Mouse (Mus musculus): Measurements from ENCODE around the gene Sema5a. TPM values are rescaled to one million over a fixed set of nuclear protein-coding genes. Genes with fewer than 3 reads are reported as not detected.

The Sema5a gene
- total and polyA plus RNA-seq, 2 experiments from 2014 or later = 7.6 to 21.5 TPM

DNA sequence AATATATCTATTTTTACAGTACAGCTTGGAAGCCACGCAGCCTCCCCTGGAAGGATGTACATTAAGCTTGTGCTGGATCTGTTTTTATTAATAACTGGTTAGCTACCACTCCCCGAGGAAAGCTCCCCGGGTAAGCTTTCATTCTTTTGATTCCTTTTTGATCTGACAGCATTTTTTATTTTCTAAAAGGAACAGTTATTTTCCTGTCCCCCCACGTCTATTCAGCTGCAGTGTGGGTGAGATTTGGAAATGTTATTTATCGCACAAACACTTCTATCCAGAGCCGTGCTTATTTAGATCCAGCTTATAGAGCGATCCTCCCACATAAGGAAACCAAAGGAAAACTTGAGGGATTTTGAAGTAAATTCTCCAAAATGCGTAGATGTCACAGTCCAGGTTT lies 158.7 kb downstream of the Sema5a start:
- no peak overlapping the region for H3K27ac ChIP-seq (ENCODE audit: low read depth, low read length)
- no peak for TF ChIP-seq CTCF (IDR thresholded peaks at IDR 0.05; ENCODE audit: low read depth)
- H3K9ac ChIP-seq = no peak overlapping the region
- no peak overlapping the region for H3K4me3 ChIP-seq (ENCODE audit: low read depth, low read length)
- H3K27me3 ChIP-seq (ENCODE audit: insufficient read depth, low read length) = no peaks in the 10 kb centered on the region
- no peak overlapping the region for H3K4me2 ChIP-seq (ENCODE audit: low read depth)
- ATAC-seq (no peak), DNase-seq (no peak)
- no peaks in the 10 kb centered on the region for H3K4me1 ChIP-seq (ENCODE audit: insufficient read depth)
- H3K9me3 ChIP-seq (ENCODE audit: low read length) = no peaks in the 10 kb centered on the region
- WGBS = 69% methylated on average over 8 of the region's 8 CpGs
- no peaks in the 10 kb centered on the region for H3K36me3 ChIP-seq (ENCODE audit: insufficient read depth)

DNA sequence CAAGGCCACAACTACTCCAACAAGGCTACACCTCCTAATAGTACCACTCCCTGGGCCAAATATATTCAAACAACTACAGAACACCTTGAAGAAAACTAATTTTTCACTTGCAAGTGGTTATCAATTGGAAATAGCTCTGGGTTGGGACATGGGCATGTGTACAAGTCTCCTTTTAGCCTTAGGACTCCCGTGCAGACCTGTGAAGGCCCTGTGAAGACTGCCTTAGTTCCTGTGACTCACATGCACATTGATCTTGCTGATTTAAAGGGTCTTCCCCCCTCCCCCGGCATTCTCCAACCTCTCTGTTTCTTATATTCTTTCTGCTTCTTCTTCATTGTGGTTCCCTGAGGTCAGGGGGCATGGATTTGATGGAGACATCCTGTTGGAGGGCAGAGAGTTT lies 161.8 kb downstream of the Sema5a start:
- no peaks in the 10 kb centered on the region for H3K27me3 ChIP-seq (ENCODE audit: insufficient read depth, low read length)
- ATAC-seq = no peak
- no peak overlapping the region for H3K27ac ChIP-seq (ENCODE audit: low read depth, low read length)
- H3K4me3 ChIP-seq (ENCODE audit: low read depth, low read length) = no peak overlapping the region
- H3K4me1 ChIP-seq (ENCODE audit: insufficient read depth) = no peaks in the 10 kb centered on the region
- no peak for DNase-seq
- H3K9ac ChIP-seq = no peak overlapping the region
- H3K4me2 ChIP-seq (ENCODE audit: low read depth) = no peak overlapping the region
- 87% methylated on average over 2 of the region's 2 CpGs for WGBS
- H3K9me3 ChIP-seq (ENCODE audit: low read length) = no peaks in the 10 kb centered on the region
- no peaks in the 10 kb centered on the region for H3K36me3 ChIP-seq (ENCODE audit: insufficient read depth)
- no peak for TF ChIP-seq CTCF (IDR thresholded peaks at IDR 0.05; ENCODE audit: low read depth)

DNA sequence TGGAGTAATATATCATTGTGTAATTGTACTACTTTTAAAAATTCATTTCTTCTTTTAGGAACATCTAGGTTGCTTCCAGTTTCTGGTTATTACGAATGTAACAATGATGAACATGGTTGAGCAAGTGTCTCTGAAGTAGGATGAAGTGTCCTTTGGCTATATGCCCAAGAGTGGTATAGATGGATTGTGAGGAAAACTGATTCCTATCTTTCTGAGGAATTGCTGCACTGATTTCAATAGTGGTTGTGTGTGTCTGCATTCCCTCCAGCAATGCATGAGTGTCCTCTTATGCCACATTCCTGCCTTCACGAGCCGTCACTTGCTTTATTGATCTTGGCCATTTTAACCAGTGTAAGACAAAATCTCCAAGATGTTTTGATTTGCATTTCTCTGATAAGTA lies 163.2 kb downstream of the Sema5a start:
- ATAC-seq (no peak), DNase-seq (no peak)
- Histone ChIP-seq H3K27ac (ENCODE audit: low read depth, low read length) (no peak overlapping the region), H3K4me1 (ENCODE audit: insufficient read depth) (no peaks in the 10 kb centered on the region), H3K4me2 (ENCODE audit: low read depth) (no peak overlapping the region), H3K27me3 (ENCODE audit: insufficient read depth, low read length) (no peaks in the 10 kb centered on the region), H3K9ac (no peak overlapping the region), H3K9me3 (ENCODE audit: low read length) (no peaks in the 10 kb centered on the region), H3K36me3 (ENCODE audit: insufficient read depth) (no peaks in the 10 kb centered on the region), H3K4me3 (ENCODE audit: low read depth, low read length) (no peak overlapping the region)
- TF ChIP-seq CTCF (IDR thresholded peaks at IDR 0.05; ENCODE audit: low read depth) = no peak
- WGBS = 91% methylated on average over 3 of the region's 3 CpGs

DNA sequence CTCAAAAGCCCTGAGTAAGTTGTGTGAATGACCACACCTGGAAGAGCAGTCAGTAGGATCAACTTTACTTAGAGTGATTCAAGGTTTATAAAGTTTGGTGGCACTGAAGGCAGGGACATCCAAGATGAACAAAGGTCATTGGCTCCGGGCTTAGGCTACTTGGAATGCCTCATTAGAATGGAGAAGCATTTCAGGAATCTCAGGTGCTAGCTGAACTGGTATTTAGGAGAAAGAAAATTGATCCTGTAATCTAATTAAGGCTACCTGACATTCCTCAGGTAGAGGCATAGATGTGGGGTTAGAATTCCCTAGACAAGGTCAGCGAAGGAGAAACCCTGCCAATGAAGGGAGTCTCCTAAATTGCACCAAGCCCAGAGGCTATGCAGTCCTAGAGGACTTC lies 171.7 kb downstream of the Sema5a start:
- no peaks in the 10 kb centered on the region for H3K36me3 ChIP-seq (ENCODE audit: insufficient read depth)
- WGBS = 98% methylated on average over 2 of the region's 2 CpGs
- TF ChIP-seq CTCF (IDR thresholded peaks at IDR 0.05; ENCODE audit: low read depth) = no peak
- no peak overlapping the region for H3K9ac ChIP-seq
- no peaks in the 10 kb centered on the region for H3K27me3 ChIP-seq (ENCODE audit: insufficient read depth, low read length)
- ATAC-seq = no peak
- no peak overlapping the region for H3K4me2 ChIP-seq (ENCODE audit: low read depth)
- H3K9me3 ChIP-seq (ENCODE audit: low read length) = no peaks in the 10 kb centered on the region
- no peak overlapping the region for H3K27ac ChIP-seq (ENCODE audit: low read depth, low read length)
- H3K4me1 ChIP-seq (ENCODE audit: insufficient read depth) = no peaks in the 10 kb centered on the region
- no peak overlapping the region for H3K4me3 ChIP-seq (ENCODE audit: low read depth, low read length)
- no peak for DNase-seq

DNA sequence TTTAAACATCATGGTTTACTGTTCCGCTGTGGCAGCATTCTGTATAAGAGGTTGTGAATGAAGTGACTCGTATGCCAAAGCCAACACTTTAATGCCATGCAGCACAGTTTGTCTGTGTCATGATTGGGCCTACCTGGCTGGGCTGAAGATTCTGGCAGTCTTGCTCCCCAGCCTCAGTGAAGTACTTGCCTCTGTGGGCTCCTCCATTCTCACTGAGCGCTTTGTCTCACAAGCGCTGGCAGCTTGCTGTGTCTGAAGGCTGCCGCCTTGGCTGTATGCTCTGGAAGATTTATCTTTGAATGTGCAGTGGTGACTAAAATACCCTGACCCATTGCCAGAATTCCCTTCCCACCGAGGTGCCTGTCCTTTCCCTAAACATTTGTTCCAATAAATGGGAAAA lies 178.0 kb downstream of the Sema5a start:
- no peaks in the 10 kb centered on the region for H3K9me3 ChIP-seq (ENCODE audit: low read length)
- no peaks in the 10 kb centered on the region for H3K4me1 ChIP-seq (ENCODE audit: insufficient read depth)
- ATAC-seq (no peak), DNase-seq (peak; percentile 38)
- H3K36me3 ChIP-seq (ENCODE audit: insufficient read depth) = no peaks in the 10 kb centered on the region
- TF ChIP-seq CTCF (IDR thresholded peaks at IDR 0.05; ENCODE audit: low read depth) = no peak
- H3K4me3 ChIP-seq (ENCODE audit: low read depth, low read length) = no peak overlapping the region
- no peak overlapping the region for H3K9ac ChIP-seq
- no peak overlapping the region for H3K27ac ChIP-seq (ENCODE audit: low read depth, low read length)
- no peaks in the 10 kb centered on the region for H3K27me3 ChIP-seq (ENCODE audit: insufficient read depth, low read length)
- WGBS = 49% methylated on average over 6 of the region's 6 CpGs
- no peak overlapping the region for H3K4me2 ChIP-seq (ENCODE audit: low read depth)

DNA sequence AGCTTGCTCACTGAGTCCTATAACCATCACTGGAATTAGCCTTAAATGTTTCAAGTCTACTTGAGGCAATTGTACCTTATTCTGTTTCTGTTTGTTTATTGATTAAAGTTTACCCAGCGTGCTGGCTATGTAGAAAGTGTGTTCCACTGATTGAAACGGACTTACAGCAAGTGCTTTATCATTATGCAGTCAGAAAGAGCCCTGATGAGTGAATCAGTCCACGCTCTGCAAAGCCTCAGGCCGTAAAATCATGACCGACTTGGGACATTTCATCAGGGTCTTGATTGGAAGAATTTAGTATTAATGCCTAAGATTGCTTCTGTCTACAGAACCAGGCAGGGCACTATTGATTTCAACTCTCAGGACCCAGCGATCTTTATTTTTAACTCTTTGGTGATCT lies 178.5 kb downstream of the Sema5a start:
- Histone ChIP-seq H3K9me3 (ENCODE audit: low read length) (no peaks in the 10 kb centered on the region), H3K36me3 (ENCODE audit: insufficient read depth) (no peaks in the 10 kb centered on the region), H3K4me2 (ENCODE audit: low read depth) (no peak overlapping the region), H3K27ac (ENCODE audit: low read depth, low read length) (no peak overlapping the region), H3K4me3 (ENCODE audit: low read depth, low read length) (no peak overlapping the region), H3K9ac (no peak overlapping the region), H3K27me3 (ENCODE audit: insufficient read depth, low read length) (no peaks in the 10 kb centered on the region), H3K4me1 (ENCODE audit: insufficient read depth) (no peaks in the 10 kb centered on the region)
- 81% methylated on average over 6 of the region's 6 CpGs for WGBS
- TF ChIP-seq CTCF (IDR thresholded peaks at IDR 0.05; ENCODE audit: low read depth) = no peak
- DNase-seq = no peak
- no peak for ATAC-seq

DNA sequence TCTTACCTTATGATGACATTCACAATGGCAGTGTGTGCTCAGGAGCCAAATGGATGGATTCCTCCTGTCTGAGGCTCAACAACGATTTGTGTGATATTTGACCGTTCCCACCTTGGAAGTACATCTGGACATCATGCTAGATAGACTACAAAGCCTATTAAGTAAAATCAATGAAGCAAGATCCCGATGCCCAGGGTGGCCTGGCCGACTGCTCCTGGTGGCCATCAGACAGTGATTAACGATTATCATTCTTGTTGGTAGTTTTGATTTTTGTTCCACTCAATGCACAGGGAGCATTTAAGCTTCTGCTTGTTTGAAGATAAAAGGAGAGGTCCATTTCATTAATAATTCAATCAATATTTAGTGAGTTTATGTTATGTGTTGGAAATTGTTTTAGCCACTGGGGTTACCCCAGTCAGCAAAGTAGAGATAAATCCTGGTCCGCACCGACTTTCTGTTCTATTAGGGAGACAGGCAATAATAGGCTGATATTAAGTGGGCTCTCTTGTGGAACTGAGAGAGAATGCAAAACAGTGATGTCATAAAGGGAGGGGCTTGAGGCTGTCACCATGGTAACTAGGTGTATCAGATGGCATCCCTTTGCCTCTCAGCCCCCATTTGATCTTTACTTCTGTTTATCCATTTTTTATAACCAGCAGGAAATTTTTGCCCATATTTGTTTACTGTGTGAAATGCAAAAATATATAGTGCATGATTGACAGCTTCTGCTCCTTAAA lies 182.7 kb downstream of the Sema5a start:
- no peak overlapping the region for H3K27ac ChIP-seq (ENCODE audit: low read depth, low read length)
- no peaks in the 10 kb centered on the region for H3K27me3 ChIP-seq (ENCODE audit: insufficient read depth, low read length)
- ATAC-seq (peak; percentile 54; the same call in 1 of the 2 replicates), DNase-seq (no peak)
- no peaks in the 10 kb centered on the region for H3K36me3 ChIP-seq (ENCODE audit: insufficient read depth)
- H3K9me3 ChIP-seq (ENCODE audit: low read length) = no peaks in the 10 kb centered on the region
- H3K4me1 ChIP-seq (ENCODE audit: insufficient read depth) = no peaks in the 10 kb centered on the region
- H3K9ac ChIP-seq = no peak overlapping the region
- H3K4me3 ChIP-seq (ENCODE audit: low read depth, low read length) = no peak overlapping the region
- WGBS = 69% methylated on average over 7 of the region's 7 CpGs
- TF ChIP-seq CTCF (IDR thresholded peaks at IDR 0.05; ENCODE audit: low read depth) = no peak
- H3K4me2 ChIP-seq (ENCODE audit: low read depth) = no peak overlapping the region

All from forebrain, postnatal 0 days (tissue).